Mouse (Mus musculus): ENCODE results near the gene Nphp4. TPM values are rescaled to one million over a fixed set of nuclear protein-coding genes. Genes with fewer than 3 reads are reported as not detected.
"Not testable (repeated sequence)": the region's sequence is repeated elsewhere in the genome, so short reads cannot be mapped to it uniquely, and the experiment has no call there.

Gene Nphp4
- polyA plus RNA-seq, 1 experiment from 2014 or later, result 4.8 TPM

DNA sequence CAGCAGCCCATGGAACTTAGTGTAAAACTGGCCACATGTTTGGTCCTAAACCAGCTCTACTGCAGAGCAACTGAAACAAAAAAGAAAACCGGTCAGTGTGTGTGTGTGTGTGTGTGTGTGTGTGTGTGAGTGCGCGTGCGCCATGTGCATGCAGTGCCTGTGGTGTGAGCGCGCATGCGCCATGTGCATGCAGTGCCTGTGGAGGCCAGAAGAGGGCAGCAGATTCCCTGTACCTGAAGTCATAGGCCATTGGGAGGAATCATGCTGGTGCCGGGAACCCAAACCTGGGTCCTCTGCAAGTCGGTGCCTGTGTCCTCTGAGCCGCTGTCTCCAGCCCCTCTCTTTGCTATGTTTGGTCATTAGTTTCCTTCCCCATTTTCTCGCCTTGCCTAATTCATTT is 65.9 kb downstream of the Nphp4 start:
- no peak overlapping the region for H3K9ac ChIP-seq (replicated peaks; ENCODE audit: low read depth, low read length)
- no peaks in the 10 kb centered on the region for H3K27me3 ChIP-seq (ENCODE audit: control insufficient read depth, insufficient read depth, low read length)
- no peak overlapping the region for H3K27ac ChIP-seq (ENCODE audit: low read depth, low read length)
- no peak overlapping the region for H3K4me3 ChIP-seq (ENCODE audit: low read depth, low read length)
- no peak for ATAC-seq (ENCODE audit: low read depth)
- WGBS, result 96% methylated on average over 11 of the region's 11 CpGs
- no peaks in the 10 kb centered on the region for H3K36me3 ChIP-seq (ENCODE audit: control insufficient read depth, insufficient read depth, low read length)
- H3K4me2 ChIP-seq (ENCODE audit: low read depth, low read length), result no peak overlapping the region
- H3K4me1 ChIP-seq (ENCODE audit: control insufficient read depth, insufficient read depth, low read length), result peaks cover 6% of the 10 kb centered on the region; the same call in 1 of the 2 replicates
- H3K9me3 ChIP-seq (ENCODE audit: control insufficient read depth, low read length), result no peaks in the 10 kb centered on the region

DNA sequence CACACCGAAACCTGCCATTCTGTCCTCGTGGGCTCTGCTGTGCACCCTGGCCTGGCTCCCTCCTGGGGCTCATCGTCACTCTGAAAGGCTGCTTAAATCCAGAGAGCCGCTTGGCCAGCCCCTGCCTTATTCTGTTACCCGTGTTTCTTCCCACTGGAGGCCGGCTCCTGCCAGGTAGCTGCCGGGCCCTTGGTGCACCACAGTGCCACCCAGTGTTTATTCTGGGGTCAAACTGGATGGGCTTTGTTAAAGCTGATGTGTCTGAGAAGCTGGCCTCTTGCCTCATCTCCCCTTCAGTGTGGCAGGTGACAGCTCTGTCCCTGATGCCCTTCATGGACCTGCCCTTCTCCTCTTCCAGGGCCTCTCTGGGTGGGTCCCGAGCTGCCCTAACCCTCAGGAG is 70.0 kb downstream of the Nphp4 start:
- Histone ChIP-seq H3K4me1 (ENCODE audit: control insufficient read depth, insufficient read depth, low read length) (peaks cover 21% of the 10 kb centered on the region), H3K27ac (ENCODE audit: low read depth, low read length) (no peak overlapping the region), H3K36me3 (ENCODE audit: control insufficient read depth, insufficient read depth, low read length) (no peaks in the 10 kb centered on the region), H3K9me3 (ENCODE audit: control insufficient read depth, low read length) (no peaks in the 10 kb centered on the region), H3K4me3 (ENCODE audit: low read depth, low read length) (no peak overlapping the region), H3K27me3 (ENCODE audit: control insufficient read depth, insufficient read depth, low read length) (no peaks in the 10 kb centered on the region), H3K4me2 (ENCODE audit: low read depth, low read length) (no peak overlapping the region), H3K9ac (replicated peaks; ENCODE audit: low read depth, low read length) (no peak overlapping the region)
- no peak for ATAC-seq (ENCODE audit: low read depth)
- 64% methylated on average over 8 of the region's 8 CpGs for WGBS

DNA sequence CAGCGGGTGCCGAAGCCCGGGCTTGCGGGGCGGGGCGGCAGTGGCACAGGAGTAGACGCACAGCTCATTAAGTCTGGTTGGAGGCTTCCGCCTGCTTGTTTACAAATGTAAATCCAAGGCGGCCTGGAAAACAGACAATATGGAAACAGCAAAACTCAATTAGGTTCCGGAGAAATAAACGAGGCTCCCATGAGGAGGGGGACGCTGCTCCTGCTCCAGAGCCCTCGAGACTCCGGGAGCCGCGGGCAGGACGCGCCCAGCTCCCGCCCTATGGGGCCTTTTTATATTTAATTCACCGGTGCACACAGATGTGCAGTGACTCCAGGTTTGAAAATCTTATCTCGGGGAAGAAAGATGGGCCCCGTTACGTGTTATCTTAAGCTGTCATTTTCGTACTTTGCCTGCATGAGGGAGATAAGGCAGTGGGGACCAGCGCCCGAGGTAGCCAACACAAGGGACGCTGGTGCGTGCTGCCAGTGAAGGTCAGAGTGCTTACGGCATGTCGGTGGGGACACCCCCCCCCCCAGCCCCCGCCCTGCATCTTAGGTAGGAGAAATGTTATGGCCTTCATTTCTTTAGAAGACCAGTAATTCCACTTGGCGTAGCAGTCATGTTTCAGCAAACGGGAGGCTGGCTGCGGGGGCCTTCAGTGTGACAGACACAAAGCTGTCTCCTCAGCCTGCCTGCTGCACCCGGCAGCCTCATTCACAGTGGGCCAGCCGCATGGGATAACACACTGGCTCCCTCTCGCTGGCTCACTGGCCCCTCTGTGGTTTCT is 71.6 kb downstream of the Nphp4 start:
- Histone ChIP-seq H3K4me2 (ENCODE audit: low read depth, low read length) (peak overlapping the region; percentile 16; the same call in 1 of the 2 replicates), H3K27ac (ENCODE audit: low read depth, low read length) (peak overlapping the region; percentile 78), H3K27me3 (ENCODE audit: control insufficient read depth, insufficient read depth, low read length) (no peaks in the 10 kb centered on the region), H3K4me3 (ENCODE audit: low read depth, low read length) (no peak overlapping the region), H3K9ac (replicated peaks; ENCODE audit: low read depth, low read length) (peak overlapping the region; percentile 26; the same call in 1 of the 2 replicates), H3K4me1 (ENCODE audit: control insufficient read depth, insufficient read depth, low read length) (peaks cover 21% of the 10 kb centered on the region), H3K9me3 (ENCODE audit: control insufficient read depth, low read length) (no peaks in the 10 kb centered on the region), H3K36me3 (ENCODE audit: control insufficient read depth, insufficient read depth, low read length) (no peaks in the 10 kb centered on the region)
- ATAC-seq (ENCODE audit: low read depth), result no peak
- WGBS, result 27% methylated on average over 37 of the region's 37 CpGs

DNA sequence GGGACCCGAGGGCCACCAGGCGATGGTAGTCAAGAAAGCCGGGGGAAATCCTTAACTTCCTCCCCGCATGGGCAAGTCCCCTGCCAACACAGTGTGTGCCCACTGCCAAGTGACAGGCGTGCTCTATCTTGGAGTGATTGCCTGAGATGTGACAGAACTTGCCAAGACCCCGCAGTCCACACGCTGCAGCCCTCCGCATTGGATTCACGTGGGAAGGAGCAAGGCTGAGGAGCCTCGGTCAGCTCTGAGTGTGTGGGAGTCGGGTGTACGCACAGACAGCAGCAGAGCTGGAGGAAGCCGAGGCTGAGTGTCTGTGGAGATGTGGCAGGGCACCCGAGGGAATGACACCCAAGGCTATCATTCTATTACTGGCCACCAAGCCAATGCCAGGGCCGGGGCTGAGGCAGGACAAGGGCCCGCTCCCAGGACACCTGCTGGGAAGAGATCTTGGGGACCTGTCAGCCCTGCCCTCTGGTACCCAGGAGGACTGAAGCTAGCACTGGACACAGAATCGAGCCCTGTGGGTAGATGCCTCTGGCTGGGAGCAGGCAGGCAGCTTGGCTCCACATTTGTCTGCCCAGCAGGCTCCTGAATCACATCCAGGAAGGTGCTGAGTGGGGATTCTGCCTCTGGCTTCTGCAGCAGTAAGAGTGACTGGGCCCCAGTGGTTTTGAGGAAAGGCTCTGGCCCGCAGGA is 73.1 kb downstream of the Nphp4 start:
- H3K4me3 ChIP-seq (ENCODE audit: low read depth, low read length), result no peak overlapping the region
- no peaks in the 10 kb centered on the region for H3K9me3 ChIP-seq (ENCODE audit: control insufficient read depth, low read length)
- H3K36me3 ChIP-seq (ENCODE audit: control insufficient read depth, insufficient read depth, low read length), result no peaks in the 10 kb centered on the region
- H3K4me1 ChIP-seq (ENCODE audit: control insufficient read depth, insufficient read depth, low read length), result peaks cover 21% of the 10 kb centered on the region
- H3K9ac ChIP-seq (replicated peaks; ENCODE audit: low read depth, low read length), result no peak overlapping the region
- no peaks in the 10 kb centered on the region for H3K27me3 ChIP-seq (ENCODE audit: control insufficient read depth, insufficient read depth, low read length)
- H3K27ac ChIP-seq (ENCODE audit: low read depth, low read length), result no peak overlapping the region
- WGBS, result 91% methylated on average over 18 of the region's 18 CpGs
- H3K4me2 ChIP-seq (ENCODE audit: low read depth, low read length), result no peak overlapping the region
- no peak for ATAC-seq (ENCODE audit: low read depth)

DNA sequence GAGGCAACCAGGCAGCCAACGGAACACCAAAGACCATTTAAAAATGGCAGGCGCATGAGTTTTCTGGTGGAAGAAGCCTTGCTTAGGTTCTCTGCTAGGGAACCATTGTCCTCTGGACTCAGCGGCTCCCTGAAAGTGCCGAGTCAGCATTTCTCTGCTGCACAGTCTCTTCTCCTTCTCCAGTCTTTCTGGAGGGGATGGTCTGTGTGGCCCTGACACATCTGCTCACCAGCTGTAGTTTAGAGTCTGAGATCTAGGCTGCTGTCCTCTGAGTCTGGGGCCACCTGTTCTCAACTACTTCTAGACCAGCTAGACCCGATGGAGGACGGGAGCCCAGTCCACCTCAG is 73.7 kb downstream of the Nphp4 start:
- Histone ChIP-seq H3K27ac (ENCODE audit: low read depth, low read length) (no peak overlapping the region), H3K36me3 (ENCODE audit: control insufficient read depth, insufficient read depth, low read length) (no peaks in the 10 kb centered on the region), H3K9ac (replicated peaks; ENCODE audit: low read depth, low read length) (no peak overlapping the region), H3K9me3 (ENCODE audit: control insufficient read depth, low read length) (no peaks in the 10 kb centered on the region), H3K4me3 (ENCODE audit: low read depth, low read length) (no peak overlapping the region), H3K4me2 (ENCODE audit: low read depth, low read length) (no peak overlapping the region), H3K27me3 (ENCODE audit: control insufficient read depth, insufficient read depth, low read length) (no peaks in the 10 kb centered on the region), H3K4me1 (ENCODE audit: control insufficient read depth, insufficient read depth, low read length) (peaks cover 21% of the 10 kb centered on the region)
- WGBS, result 88% methylated on average over 6 of the region's 6 CpGs
- ATAC-seq (ENCODE audit: low read depth), result no peak

DNA sequence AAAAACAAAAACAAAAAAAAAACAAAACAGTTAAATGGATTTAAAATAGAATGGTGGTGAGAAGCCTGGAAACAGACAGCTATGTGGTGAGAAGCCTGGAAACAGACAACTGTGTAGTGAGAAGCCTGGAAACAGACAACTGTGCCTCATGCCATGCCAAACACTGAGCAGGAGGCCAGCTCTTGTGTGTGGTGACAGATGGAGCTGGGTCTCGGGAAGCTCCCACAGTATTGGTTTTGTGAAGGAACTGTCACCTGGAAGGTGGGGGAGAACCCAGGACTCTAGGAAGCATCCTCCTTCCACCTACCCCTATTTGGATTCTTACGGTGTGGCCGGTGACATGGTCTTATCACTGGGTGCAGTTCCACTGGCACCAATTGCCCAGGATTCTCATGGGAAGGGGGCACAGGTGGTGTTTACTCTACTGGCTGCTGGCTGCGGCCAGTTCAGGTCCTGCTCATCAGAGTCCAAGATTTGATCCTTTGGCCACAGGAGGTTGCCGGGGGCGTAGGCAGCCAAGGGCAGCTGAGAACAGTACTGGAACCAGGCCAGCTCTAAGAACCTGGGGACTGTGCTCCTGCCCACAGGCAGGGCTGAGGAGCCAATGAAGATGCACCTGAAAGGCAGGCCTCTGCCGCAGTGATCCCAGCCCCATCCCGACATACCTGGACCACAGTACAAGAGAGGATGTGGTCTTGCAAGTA is 77.2 kb downstream of the Nphp4 start:
- Histone ChIP-seq H3K4me3 (ENCODE audit: low read depth, low read length) (no peak overlapping the region), H3K9ac (replicated peaks; ENCODE audit: low read depth, low read length) (no peak overlapping the region), H3K36me3 (ENCODE audit: control insufficient read depth, insufficient read depth, low read length) (no peaks in the 10 kb centered on the region), H3K9me3 (ENCODE audit: control insufficient read depth, low read length) (no peaks in the 10 kb centered on the region), H3K4me1 (ENCODE audit: control insufficient read depth, insufficient read depth, low read length) (peaks cover 13% of the 10 kb centered on the region), H3K27ac (ENCODE audit: low read depth, low read length) (no peak overlapping the region), H3K4me2 (ENCODE audit: low read depth, low read length) (no peak overlapping the region), H3K27me3 (ENCODE audit: control insufficient read depth, insufficient read depth, low read length) (no peaks in the 10 kb centered on the region)
- ATAC-seq (ENCODE audit: low read depth), result no peak
- WGBS, result 93% methylated on average over 8 of the region's 8 CpGs

DNA sequence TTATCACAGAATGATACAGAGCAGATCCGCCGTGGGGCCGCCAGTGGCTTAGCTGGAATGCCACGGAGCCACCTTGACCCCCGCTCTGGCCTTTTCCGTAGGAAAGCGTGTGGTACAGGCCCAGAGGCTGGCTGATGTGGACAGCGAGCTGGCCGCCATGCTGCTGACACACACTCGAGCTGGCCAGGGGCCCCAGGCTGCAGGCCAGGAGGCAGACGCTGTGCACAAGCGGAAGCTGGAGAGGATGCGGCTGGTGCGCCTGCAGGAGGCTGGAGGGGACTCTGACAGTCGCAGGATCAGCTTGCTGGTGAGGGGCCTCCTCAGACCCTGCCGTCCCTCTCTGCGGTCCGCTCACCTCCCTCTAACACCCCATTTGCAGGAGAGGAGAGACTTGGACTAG is 77.9 kb downstream of the Nphp4 start:
- Histone ChIP-seq H3K27ac (ENCODE audit: low read depth, low read length) (no peak overlapping the region), H3K4me2 (ENCODE audit: low read depth, low read length) (no peak overlapping the region), H3K9ac (replicated peaks; ENCODE audit: low read depth, low read length) (no peak overlapping the region), H3K4me1 (ENCODE audit: control insufficient read depth, insufficient read depth, low read length) (peaks cover 10% of the 10 kb centered on the region), H3K27me3 (ENCODE audit: control insufficient read depth, insufficient read depth, low read length) (no peaks in the 10 kb centered on the region), H3K9me3 (ENCODE audit: control insufficient read depth, low read length) (no peaks in the 10 kb centered on the region), H3K4me3 (ENCODE audit: low read depth, low read length) (no peak overlapping the region), H3K36me3 (ENCODE audit: control insufficient read depth, insufficient read depth, low read length) (no peaks in the 10 kb centered on the region)
- WGBS, result 73% methylated on average over 18 of the region's 18 CpGs
- ATAC-seq (ENCODE audit: low read depth), result no peak

DNA sequence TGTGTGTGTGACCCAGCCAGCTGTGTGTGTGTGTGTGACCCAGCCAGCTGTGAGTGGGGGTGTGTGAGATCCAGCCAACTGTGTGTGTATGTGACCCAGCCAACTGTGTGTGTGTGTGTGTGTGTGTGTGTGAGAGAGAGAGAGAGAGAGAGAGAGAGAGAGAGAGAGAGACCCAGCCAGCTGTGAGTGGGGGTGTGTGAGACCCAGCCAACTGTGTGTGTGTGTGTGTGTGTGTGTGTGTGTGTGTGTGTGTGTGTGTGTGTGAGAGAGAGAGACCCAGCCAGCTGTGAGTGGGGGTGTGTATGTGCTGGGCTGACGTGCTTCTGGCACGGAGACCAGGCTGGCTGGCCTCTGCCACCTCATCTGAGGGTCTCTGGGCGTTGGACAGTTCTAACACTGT is 79.3 kb downstream of the Nphp4 start:
- not testable (repeated sequence) for H3K9ac ChIP-seq (replicated peaks; ENCODE audit: low read depth, low read length)

DNA sequence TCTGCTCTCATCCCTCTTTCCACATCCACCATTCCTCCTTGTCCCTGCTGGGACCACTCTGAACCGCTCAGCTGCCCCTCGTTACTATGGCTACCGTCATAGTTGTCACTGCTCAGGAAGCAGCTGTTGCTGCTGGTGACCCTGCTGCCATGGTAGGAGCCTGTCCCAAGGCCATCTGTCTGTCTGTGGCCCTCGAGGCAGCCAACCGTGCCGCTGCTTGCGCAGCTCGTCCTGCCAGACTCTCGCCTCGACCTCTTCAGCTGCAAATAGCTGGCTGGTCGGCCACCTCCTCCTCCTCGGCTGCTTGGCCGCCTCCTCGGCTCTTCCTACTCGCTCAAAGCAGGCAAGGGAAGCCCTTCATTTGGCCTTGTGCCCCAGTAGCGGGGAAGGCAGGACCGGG is 81.7 kb downstream of the Nphp4 start:
- Histone ChIP-seq H3K4me1 (ENCODE audit: control insufficient read depth, insufficient read depth, low read length) (peaks cover 18% of the 10 kb centered on the region), H3K9me3 (ENCODE audit: control insufficient read depth, low read length) (no peaks in the 10 kb centered on the region), H3K27me3 (ENCODE audit: control insufficient read depth, insufficient read depth, low read length) (no peaks in the 10 kb centered on the region), H3K4me3 (ENCODE audit: low read depth, low read length) (no peak overlapping the region), H3K9ac (replicated peaks; ENCODE audit: low read depth, low read length) (no peak overlapping the region), H3K27ac (ENCODE audit: low read depth, low read length) (0 out of 2 replicates have a peak overlapping the region, but pooled peaks have one; percentile 28), H3K4me2 (ENCODE audit: low read depth, low read length) (no peak overlapping the region), H3K36me3 (ENCODE audit: control insufficient read depth, insufficient read depth, low read length) (no peaks in the 10 kb centered on the region)
- 13% methylated on average over 17 of the region's 17 CpGs for WGBS
- peak; percentile 64; the same call in 1 of the 2 replicates for ATAC-seq (ENCODE audit: low read depth)

More for the DNA sequence above, 79.3 kb downstream of the Nphp4 start:
- not testable (repeated sequence) for H3K27me3 ChIP-seq (ENCODE audit: control insufficient read depth, insufficient read depth, low read length); H3K4me2 ChIP-seq (ENCODE audit: low read depth, low read length); H3K27ac ChIP-seq (ENCODE audit: low read depth, low read length); H3K36me3 ChIP-seq (ENCODE audit: control insufficient read depth, insufficient read depth, low read length); H3K9me3 ChIP-seq (ENCODE audit: control insufficient read depth, low read length); H3K4me3 ChIP-seq (ENCODE audit: low read depth, low read length); ATAC-seq (ENCODE audit: low read depth)
- 88% methylated on average over 3 of the region's 3 CpGs for WGBS
- H3K4me1 ChIP-seq (ENCODE audit: control insufficient read depth, insufficient read depth, low read length), result peaks cover 18% of the 10 kb centered on the region

All from neural tube, embryonic 14.5 days (tissue).